Mouse (Mus musculus) spleen, adult 2 months (tissue): ENCODE data around the gene Sh2d5.

Experiments
- CTCF ChIP-seq: fragments of 200-500 bp; IDR thresholded peaks from 2 replicates; pipeline ENCODE4 v1.5.1; 2011; ENCODE audit warnings: mild to moderate bottlenecking, inconsistent platforms; ENCODE audit not compliant: insufficient read depth, insufficient read length, insufficient replicate concordance; ENCODE audit errors: extremely low read depth
- POLR2A ChIP-seq: fragments of 200-500 bp; IDR thresholded peaks from 2 replicates; pipeline ENCODE4 v1.6.1; 2011; ENCODE audit warnings: low read depth, low read length, inconsistent platforms

- TF ChIP-seq CTCF (no peak), POLR2A (no peak)
These were observed 52.8 kb downstream of the Sh2d5 start for GRCm38 (mm10) chr4:138303011-138303410.
